Mouse (Mus musculus): ENCODE data around the gene Icam5.
A peak's percentile ranks its signal among the peaks of the same experiment; 100 is the strongest.

DNA sequence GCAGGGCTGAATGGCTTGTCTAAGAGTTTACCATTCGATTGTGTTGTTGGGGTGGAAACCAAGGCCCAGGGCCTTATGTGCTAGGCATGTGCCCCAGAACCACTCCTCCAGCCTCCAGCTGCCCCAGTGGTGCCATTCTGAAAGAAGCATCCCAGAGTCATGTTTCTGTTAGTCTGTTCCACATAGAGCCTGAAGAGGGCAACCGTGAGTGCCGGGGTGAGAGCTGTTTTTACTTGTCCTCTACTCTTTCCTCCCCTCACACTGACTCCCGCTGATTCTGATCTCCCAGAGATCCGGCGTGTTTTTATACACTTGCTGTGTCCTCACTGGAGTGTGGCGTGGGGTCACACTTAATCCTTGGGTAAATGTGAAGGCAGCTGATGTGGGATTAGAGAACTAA, 23.9 kb upstream of the Icam5 start:
- TF ChIP-seq CTCF (IDR thresholded peaks at IDR 0.05; ENCODE audit: extremely low read depth, insufficient read depth, insufficient read length, insufficient replicate concordance) (0 out of 2 replicates have a peak, but pooled peaks have one; percentile 6), POLR2A (IDR thresholded peaks at IDR 0.05; ENCODE audit: low read depth, low read length) (no peak)

Data from spleen, adult 2 months (tissue).